Mouse (Mus musculus) layer of hippocampus, adult 11-12 months (tissue): ENCODE measurements around the gene H2-Eb1.
A peak's percentile ranks its signal among the peaks of the same experiment; 100 is the strongest.

Source experiments
- DNase-seq: peaks from one replicate; pipeline ENCODE4 v3.0.0; 2022; ENCODE audit warnings: low spot score

The H2-Eb1 gene

DNA sequence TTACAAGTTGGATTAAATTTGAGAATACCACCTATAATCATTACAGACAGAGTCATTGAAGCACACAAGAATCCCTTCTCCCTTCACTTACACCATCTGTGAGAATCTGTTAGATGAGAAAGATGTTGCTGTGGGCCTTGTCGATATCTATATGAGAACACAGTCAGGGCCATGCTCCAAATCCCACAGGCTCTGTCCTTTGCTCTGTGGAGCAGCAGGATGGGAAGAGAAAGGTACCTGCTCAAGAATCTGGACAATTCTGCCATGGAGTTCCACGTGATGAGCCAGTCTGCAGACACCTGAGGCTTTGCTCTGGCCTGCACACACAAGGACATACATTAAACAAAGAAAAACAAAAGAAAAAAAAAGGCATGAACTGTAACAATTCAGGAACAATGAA, 11.0 kb downstream of the H2-Eb1 start:
- no peak for DNase-seq

- DNase-seq, result no peak
These were observed 11.6 kb downstream of the H2-Eb1 start for GRCm38 (mm10) chr17:34317275-34317674.

DNA sequence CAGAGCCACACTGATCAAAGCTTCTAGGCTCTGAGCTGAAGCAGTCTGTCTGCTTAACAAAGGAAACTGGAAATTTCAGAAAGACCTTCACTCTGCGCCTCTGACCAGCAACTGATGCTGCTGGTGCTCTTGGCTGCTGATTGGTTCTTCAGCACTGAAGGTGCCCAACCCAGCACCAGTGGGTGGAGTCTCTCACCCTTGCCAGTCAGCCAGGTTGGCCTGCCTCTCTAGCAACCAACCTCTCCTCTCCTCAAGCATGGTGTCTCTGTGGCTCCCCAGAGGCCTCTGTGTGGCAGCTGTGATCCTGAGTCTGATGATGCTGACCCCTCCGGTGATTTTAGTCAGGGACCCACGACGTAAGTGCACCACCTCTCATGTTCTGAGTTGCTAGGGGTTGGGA, 19.8 kb downstream of the H2-Eb1 start, which contains the start of gene H2-Eb2:
H2-Eb2 (plus strand) TSS at position 230 of the 400 bp plus-strand sequence.
- no peak for DNase-seq

GRCm38 (mm10) chr17:34326373-34326772, 20.7 kb downstream of the H2-Eb1 start:
- no peak for DNase-seq

DNA sequence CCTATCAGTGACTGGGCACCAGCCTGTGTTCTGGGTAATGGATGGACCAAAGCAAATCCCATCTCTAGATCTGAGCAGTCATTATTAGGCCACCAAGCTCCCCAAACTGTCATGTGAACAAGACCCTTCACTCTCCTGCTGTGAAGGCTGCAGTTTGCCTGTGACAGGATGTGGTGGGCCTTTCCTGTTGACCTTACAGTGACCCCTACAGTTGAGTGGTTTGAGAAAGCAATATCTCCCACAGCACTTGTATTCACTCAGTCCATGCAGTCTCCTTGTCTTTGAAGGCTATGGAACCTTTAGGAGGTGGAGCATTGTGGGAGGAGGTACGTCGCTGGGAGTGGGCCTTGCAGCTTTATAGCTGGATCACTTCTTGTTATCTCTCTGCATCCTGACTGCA, 24.1 kb downstream of the H2-Eb1 start:
- no peak for DNase-seq

DNA sequence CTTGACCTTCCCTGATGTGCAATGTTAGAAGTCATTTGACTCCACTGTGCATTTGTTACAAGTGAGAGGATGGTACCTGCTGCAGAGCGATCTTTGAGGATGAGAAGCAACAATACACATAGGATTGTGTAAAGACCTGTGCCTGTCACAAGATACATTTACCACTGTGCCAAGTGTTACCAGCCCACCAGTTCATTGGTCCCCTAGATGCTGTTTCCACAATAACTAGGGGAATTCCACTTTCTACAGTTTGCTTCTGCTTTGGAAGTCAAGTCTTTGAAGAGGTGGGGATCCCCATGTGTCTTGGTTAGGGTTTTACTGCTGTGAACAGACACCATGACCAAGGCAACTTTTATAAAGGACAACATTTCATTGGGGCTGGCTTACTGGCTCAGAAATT, 25.5 kb downstream of the H2-Eb1 start:
- DNase-seq, result no peak

GRCm38 (mm10) chr17:34340619-34341402, 35.1 kb downstream of the H2-Eb1 start:
- peak; percentile 25 for DNase-seq

DNA sequence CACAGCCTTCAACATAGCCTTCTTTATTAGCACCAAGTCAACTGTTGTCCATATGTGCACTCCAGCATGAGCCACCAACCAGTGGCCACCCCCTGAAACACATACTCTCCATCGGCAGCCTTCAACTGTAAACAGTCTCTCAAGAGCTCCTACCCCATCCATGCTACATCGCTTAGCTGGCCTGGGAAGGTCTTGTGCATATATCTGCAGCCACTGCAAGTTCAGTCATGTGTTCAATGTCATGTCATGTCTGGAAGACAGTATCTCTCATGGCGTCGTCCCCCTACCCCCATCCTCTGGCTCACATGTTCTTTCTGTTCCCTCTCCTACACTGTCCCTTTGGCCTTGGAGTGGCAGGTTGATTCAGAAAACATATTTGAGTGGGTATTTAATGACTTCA, 39.2 kb downstream of the H2-Eb1 start:
- DNase-seq, result no peak

GRCm38 (mm10) chr17:34345486-34345885, 39.8 kb downstream of the H2-Eb1 start:
- no peak for DNase-seq

- DNase-seq, result no peak
These were observed 40.4 kb downstream of the H2-Eb1 start for GRCm38 (mm10) chr17:34346041-34346440.

- peak; percentile 85 for DNase-seq
These were observed 42.1 kb downstream of the H2-Eb1 start for GRCm38 (mm10) chr17:34347606-34348308.

DNA sequence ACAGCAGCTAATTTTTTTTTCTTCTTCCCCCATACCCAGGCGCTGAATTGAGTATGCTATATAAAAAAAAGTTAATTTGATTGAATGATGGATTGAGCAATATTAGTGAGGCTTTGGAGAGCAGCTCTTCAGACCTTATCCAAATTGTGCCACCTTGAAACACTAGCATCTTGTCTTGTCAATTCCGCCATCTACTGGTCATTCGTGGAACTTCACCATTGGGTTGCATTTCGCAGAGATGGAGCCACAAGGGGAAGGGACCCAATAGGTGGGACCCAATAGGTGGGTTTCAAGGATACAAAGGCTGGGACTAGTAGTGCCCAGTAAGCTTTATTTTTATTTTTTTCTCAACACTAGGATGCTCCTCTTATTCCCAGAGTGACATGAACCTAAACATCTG, 43.8 kb downstream of the H2-Eb1 start:
- DNase-seq, result peak; percentile 85

DNA sequence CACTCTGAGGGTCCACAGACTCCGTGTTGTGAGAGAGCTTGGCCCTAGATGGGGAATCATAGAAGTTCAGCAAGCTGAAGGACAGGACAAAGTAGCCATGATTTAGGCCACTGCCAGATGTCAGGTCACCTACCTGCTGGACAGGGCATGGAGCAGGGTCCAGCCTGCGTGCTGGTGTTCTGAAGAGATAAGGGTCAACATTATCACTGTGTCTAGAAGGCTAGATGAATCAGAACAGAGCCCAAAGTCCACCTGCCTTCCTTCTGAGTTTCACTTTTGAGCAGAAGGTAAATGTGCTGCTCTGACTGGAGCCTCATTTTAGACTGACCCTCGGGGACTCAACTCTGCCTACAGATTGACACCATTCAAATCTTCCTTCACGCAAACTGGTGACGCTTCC, 48.9 kb downstream of the H2-Eb1 start, which contains the start of gene Btnl2:
Btnl2 (plus strand) TSS at position 284 of the 400 bp plus-strand sequence.
- DNase-seq, result no peak

- no peak for DNase-seq
These were observed 49.3 kb downstream of the H2-Eb1 start for GRCm38 (mm10) chr17:34354940-34355339.

DNA sequence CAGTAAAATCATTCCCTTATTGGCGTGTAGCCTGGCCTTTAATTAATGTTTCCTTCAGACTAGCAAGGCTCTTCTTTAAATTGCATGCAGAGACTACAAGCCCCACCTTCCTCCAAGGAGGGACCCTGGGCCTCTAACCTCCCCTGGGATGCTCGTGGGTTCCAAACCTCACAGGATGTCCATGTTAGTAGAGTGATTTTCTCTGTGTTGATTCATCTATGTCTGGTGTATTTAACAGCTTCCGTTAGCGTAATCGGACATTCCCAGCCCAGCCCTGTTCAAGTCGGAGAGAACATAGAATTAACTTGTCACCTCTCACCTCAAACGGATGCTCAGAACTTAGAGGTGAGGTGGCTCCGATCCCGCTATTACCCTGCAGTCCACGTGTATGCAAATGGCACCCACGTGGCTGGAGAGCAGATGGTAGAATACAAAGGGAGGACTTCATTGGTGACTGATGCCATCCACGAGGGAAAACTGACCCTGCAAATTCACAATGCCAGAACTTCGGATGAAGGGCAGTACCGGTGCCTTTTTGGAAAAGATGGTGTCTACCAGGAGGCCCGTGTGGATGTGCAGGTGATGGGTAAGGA, 57.4 kb downstream of the H2-Eb1 start:
- no peak for DNase-seq

DNA sequence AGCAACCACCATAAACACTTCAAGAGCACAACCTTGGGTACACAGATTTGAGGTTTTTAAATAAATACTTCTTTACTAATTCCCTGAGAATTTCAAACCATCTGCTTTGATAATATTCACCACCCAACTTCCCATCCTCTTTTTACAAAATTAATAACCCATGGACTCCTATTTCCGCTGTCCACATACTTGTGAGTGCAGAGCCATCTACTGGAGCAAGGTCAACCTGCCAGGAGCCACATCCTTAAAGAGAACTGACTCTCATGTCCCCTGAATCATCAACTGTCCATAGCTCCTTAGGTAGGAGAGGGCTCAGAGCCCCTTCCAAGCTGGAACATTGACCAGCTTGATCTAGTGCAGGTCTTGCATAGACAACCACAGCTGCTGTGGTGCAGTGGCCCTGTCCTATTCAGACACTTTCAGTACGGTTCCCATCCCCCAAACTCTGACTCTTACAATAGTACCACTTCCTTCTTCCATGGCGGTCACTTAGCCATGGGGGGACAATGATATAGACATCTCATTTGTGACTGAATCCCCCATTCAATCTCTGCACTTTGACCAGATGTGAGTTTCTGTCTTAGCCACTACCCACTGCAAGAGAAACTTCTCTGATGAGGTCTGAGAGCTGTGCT, 58.1 kb downstream of the H2-Eb1 start:
- DNase-seq, result no peak

GRCm38 (mm10) chr17:34365031-34365430, 59.4 kb downstream of the H2-Eb1 start:
- no peak for DNase-seq
